Mouse (Mus musculus) erythroblast, embryonic 14.5 days (primary cell): Measurements from ENCODE around the gene Atxn7l3.

Source experiments
- GATA1 ChIP-seq: IDR thresholded peaks from 2 replicates; pipeline ENCODE4 v1.6.1; 2012; ENCODE audit warnings: low read length, inconsistent platforms, mixed read lengths
- TAL1 ChIP-seq: IDR thresholded peaks from 3 replicates; pipeline ENCODE4 v1.6.1; 2012; ENCODE audit warnings: low read length, inconsistent platforms, mixed read lengths

- no peak for TF ChIP-seq TAL1
- no peak for TF ChIP-seq GATA1
Measured at GRCm38 (mm10) chr11:102266631-102267355, 29.6 kb downstream of the Atxn7l3 start.
